Mouse (Mus musculus) liver, embryonic 13.5 days (tissue): Measurements from ENCODE around the gene Rasgrp4. TPM values are rescaled to one million over a fixed set of nuclear protein-coding genes. Genes with fewer than 3 reads are reported as not detected.
A peak's percentile ranks its signal among the peaks of the same experiment; 100 is the strongest.

ENCODE experiments used
- ATAC-seq: fragments of 200-750 bp; cut with Nextera tagmentation; 2 replicates; pipeline ENCODE4 v1.8.0; 2017; ENCODE audit warnings: low read depth, mild to moderate bottlenecking, moderate number of reproducible peaks, moderate library complexity
- DNase-seq: peaks from one replicate; pipeline ENCODE4 v3.0.0; 2022
- H3K27ac ChIP-seq: fragments of 300-500 bp; sonication (generic); 2 replicates; pipeline ENCODE4 v1.5.1; 2015; ENCODE audit warnings: moderate library complexity, mild to moderate bottlenecking, inconsistent platforms
- H3K27me3 ChIP-seq: fragments of 300-500 bp; sonication (generic); 2 replicates; pipeline ENCODE4 v1.6.1; 2015; ENCODE audit warnings: mild to moderate bottlenecking, inconsistent platforms
- H3K36me3 ChIP-seq: fragments of 300-500 bp; sonication (generic); 2 replicates; pipeline ENCODE4 v1.6.1; 2015; ENCODE audit warnings: mild to moderate bottlenecking, inconsistent platforms
- H3K4me1 ChIP-seq: fragments of 300-500 bp; sonication (generic); replicated peaks from 2 replicates; pipeline ENCODE4 v1.6.1; 2015; ENCODE audit warnings: inconsistent platforms
- H3K4me2 ChIP-seq: fragments of 300-500 bp; sonication (generic); 2 replicates; pipeline ENCODE4 v1.6.1; 2015; ENCODE audit warnings: inconsistent platforms, mild to moderate bottlenecking, moderate library complexity
- H3K4me3 ChIP-seq: fragments of 300-500 bp; sonication (generic); replicated peaks from 2 replicates; pipeline ENCODE4 v1.5.1; 2015; ENCODE audit warnings: mild to moderate bottlenecking, inconsistent platforms
- H3K9ac ChIP-seq: fragments of 300-500 bp; sonication (generic); 2 replicates; pipeline ENCODE4 v1.6.1; 2015; ENCODE audit warnings: mild to moderate bottlenecking, inconsistent platforms
- H3K9me3 ChIP-seq: fragments of 300-500 bp; sonication (generic); replicated peaks from 2 replicates; pipeline ENCODE4 v1.6.1; 2016; ENCODE audit warnings: inconsistent platforms
- WGBS: fragments of 180-500 bp; shearing (Covaris S2); methylation state at CpG from one replicate; pipeline ENCODE4 v1.1.7; 2015; ENCODE audit not compliant: insufficient replicate concordance; 5-methylcytosine and 5-hydroxymethylcytosine counted together
- polyA plus RNA-seq: library from polyadenylated mRNA; unstranded; fragments of >200 nt; fragmentation: Nextera tagmentation; extraction: Ambion mirVana; gene quantifications from 2 replicates; pipeline ENCODE4 v1.2.1, GENCODE M21; 2015

The Rasgrp4 gene
- polyA plus RNA-seq, 1 experiment from 2014 or later = 0.29 TPM

DNA sequence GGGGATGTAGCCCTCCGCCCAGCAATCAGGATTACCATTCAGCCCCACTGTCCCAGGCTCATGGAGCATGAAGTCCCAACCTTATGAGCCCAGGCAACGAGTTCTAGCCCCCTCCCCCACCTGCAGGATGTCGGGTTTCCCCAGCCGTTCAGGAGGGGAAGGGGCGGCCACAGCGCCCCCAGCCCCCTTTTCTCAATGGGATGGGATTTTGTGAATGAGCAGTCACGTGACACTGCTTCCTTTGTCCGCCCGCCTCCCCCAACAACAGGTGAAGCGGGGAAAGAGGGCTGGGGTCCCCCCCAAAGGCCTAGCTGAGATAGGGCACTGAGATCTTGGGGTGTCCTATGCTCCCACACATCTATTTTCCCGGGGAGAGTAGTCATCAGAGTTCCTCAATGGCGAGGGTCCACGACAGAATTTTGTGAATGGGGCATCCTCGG lies 34.2 kb downstream of the Rasgrp4 start:
- peak overlapping the region; percentile 13; the same call in 1 of the 2 replicates for H3K9ac ChIP-seq
- peaks cover 37% of the 10 kb centered on the region for H3K4me1 ChIP-seq
- DNase-seq (no peak), ATAC-seq (no peak)
- WGBS = 1% methylated on average over 14 of the region's 14 CpGs
- H3K27me3 ChIP-seq = peaks cover 79% of the 10 kb centered on the region
- peak overlapping the region; percentile 56 for H3K4me3 ChIP-seq
- no peak overlapping the region for H3K27ac ChIP-seq
- peaks cover 12% of the 10 kb centered on the region for H3K36me3 ChIP-seq
- no peaks in the 10 kb centered on the region for H3K9me3 ChIP-seq
- peak overlapping the region; percentile 74 for H3K4me2 ChIP-seq

DNA sequence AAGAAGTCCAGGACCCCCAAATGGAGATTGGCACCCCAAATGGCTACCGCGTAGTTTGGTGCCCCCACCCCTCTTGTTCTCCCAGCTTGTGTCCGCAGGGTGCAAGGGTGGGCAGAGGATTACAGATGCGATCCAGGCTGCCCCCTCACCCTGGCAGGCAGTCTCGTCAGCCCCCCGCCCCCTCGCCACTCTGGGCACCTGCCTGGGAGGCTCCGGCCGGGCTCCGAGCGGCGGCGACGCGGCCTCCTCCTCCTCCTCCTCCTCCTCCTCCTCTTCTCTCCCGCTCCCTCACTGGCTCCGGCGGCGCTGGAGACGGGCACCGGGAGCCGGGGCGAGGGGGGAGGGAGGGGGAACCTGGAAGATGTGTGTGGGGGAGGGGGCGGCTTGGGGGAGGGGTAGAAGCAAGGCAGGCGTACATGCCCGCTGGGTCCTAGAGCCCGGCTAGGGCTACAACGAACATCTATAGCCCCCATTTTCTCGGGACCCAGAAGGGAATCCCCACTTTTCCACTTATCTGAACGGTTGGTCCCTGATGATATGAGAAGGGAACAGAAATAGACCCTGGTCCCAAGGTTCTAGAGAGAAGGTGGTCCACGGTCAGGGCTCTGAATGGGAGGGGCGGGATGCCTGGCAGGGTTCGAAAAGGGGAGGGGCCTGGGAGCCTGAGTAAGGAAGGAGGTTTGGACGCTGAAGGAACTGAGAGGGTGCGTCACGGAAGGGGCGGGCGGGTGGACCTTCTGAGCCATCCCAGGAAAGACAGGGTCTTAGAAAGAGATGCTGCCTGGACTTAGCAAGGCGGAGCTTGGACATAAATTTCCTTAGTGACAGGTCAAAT lies 34.8 kb downstream of the Rasgrp4 start:
- 1% methylated on average over 33 of the region's 39 CpGs for WGBS
- DNase-seq (no peak), ATAC-seq (peak; percentile 38)
- Histone ChIP-seq H3K4me2 (peak overlapping the region; percentile 74), H3K27ac (no peak overlapping the region), H3K9ac (peak overlapping the region; percentile 13; the same call in 1 of the 2 replicates), H3K9me3 (no peaks in the 10 kb centered on the region), H3K4me1 (peaks cover 37% of the 10 kb centered on the region), H3K36me3 (peaks cover 18% of the 10 kb centered on the region), H3K27me3 (peaks cover 80% of the 10 kb centered on the region), H3K4me3 (peak overlapping the region; percentile 56)

DNA sequence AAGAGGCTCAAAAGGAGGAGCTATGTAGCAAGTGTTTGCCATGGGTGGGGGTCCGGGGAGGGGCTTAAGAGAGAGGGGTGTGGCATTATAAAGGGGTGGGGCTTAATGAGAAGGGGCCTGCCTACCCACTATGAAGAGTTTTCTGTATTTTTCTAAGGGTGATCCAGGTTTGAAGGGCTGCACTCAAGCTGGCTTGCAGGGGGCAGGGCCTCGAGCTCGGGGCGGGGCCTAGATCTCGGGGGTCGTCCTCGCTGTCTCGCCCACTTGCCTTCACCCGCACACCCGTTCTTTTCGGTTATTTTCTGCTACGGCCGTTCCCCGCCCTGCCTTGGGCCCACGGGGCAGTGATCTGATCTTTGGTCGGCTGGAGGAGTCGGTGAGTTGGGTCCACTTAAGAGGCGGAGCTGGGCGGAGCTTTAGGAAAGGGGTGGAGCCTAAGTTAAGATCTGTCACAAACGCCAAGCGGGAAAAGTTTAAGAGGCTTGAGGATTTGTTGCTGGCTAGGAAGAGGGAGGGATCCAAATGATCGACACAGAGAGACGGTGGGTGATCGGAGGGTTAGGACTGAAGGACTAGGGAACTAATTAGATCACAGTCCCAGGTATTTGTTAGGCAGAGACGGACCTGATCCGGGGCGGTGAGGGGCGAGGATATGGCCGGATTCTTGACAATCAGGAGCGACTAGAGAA lies 35.6 kb downstream of the Rasgrp4 start, which contains the start of the genes Ggn and Spred3:
Gene Ggn, plus strand, starts transcription at position 145 of the 689 bp plus-strand sequence.
Gene Spred3, minus strand, starts transcription at position 346 of the 689 bp plus-strand sequence.
- Histone ChIP-seq H3K4me3 (peak within 1 kb of the TSS; percentile 56), H3K9me3 (no peaks in the 10 kb centered on the region), H3K4me1 (peaks cover 37% of the 10 kb centered on the region), H3K4me2 (peak within 1 kb of the TSS; percentile 74), H3K36me3 (peaks cover 26% of the 10 kb centered on the region), H3K27me3 (peaks cover 79% of the 10 kb centered on the region), H3K9ac (peak within 1 kb of the TSS; percentile 54), H3K27ac (no peak within 1 kb of the TSS)
- DNase-seq = peak; percentile 63
- under 1% methylated on average over 30 of the region's 30 CpGs for WGBS
- peak; percentile 49 for ATAC-seq

DNA sequence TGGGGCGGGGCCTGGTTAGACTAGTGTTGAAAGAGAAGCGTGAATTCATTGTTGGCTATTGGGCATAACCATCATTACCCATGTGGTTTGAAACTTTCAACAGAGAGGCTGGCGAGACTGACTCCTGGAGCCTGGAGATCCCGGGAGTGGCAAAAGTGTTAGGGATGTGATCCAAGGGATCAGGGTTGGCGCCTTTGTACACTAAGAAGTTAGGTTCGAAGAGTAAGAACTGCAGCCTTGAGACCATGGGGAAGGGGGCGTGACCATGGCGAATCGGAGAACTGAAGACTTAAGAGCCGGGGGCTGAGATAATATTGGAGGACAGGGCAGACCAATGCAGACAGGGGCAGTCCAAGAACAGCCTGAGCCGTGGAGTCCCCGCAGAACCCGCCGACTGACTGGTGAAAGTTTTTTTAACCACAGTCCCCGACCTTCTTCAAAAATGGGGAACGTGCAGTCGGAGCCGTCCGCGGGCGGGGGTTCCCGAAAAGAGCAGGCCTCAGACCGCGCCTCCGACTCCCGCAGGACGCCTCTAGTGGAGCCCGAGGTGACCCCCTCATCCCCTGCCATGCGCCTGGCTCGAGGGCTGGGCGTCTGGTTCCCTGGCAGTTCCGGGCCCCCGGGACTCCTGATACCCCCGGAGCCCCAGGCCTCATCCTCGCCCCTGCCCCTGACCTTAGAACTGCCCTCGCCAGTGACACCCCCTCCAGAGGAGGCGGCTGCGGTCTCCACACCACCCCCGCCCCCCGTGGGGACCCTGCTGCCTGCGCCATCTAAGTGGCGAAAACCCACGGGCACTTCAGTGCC lies 36.3 kb downstream of the Rasgrp4 start:
- under 1% methylated on average over 43 of the region's 43 CpGs for WGBS
- DNase-seq (no peak), ATAC-seq (no peak)

DNA sequence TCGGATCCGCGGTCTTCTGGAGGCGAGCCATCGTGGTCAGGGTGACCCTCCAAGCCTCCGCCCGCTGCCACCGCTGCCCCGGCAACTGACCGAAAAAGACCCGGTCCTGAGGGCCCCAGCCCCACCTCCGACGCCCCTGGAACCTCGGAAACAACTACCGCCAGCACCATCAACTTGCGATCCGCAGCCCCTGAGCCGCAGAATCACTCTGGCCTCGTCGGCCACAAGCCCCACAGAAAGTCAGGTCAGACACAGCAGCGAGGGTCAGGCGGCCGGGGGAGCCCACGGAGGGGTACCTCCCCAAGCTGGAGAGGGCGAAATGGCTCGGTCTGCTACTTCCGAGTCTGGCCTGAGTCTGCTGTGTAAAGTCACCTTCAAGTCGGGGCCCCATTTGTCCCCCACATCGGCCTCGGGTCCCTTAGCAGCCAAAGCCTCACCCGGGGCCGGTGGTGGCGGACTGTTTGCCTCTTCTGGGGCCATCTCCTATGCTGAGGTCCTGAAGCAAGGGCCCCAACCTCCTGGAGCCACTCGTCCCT lies 37.0 kb downstream of the Rasgrp4 start:
- Histone ChIP-seq H3K4me1 (peaks cover 37% of the 10 kb centered on the region), H3K4me2 (peak overlapping the region; percentile 74), H3K9me3 (no peaks in the 10 kb centered on the region), H3K36me3 (peaks cover 40% of the 10 kb centered on the region), H3K27me3 (peaks cover 71% of the 10 kb centered on the region), H3K9ac (peak overlapping the region; percentile 54; the same call in 1 of the 2 replicates), H3K4me3 (peak overlapping the region; percentile 56), H3K27ac (no peak overlapping the region)
- ATAC-seq (no peak), DNase-seq (no peak)
- WGBS = 7% methylated on average over 34 of the region's 34 CpGs

More for the DNA sequence above, 36.3 kb downstream of the Rasgrp4 start:
- Histone ChIP-seq H3K4me3 (peak overlapping the region; percentile 56), H3K27me3 (peaks cover 77% of the 10 kb centered on the region), H3K9ac (peak overlapping the region; percentile 54), H3K27ac (no peak overlapping the region), H3K36me3 (peaks cover 33% of the 10 kb centered on the region), H3K4me1 (peaks cover 37% of the 10 kb centered on the region), H3K4me2 (peak overlapping the region; percentile 74), H3K9me3 (no peaks in the 10 kb centered on the region)

DNA sequence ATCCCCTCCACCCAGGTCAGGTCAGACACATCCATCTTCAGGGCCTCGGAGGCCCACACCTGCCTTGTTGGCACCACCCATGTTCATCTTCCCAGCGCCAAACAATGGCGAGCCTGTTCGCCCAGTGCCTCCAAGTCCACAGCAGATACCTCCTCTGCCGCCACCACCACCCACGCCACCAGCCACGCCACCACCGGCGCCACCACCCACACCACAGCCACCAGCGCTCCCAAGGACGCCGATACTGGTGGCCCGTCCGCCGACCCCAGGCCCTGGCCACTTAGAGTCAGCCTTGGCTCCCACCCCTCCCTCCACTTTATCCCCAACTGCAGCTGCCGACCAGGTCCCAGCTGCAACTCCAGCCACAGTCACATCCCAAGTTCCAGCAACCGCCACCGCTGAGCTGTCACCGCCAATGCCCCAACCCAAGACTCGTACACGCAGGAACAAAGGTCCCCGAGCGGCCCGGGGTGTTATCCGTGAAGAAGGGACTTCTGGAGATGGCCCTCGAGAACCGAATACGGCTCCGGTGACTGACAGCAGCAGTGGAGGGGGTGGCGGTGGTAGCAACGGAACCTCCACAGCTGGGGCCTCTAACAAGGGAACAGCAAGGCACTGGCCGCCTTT lies 37.9 kb downstream of the Rasgrp4 start:
- peaks cover 64% of the 10 kb centered on the region for H3K27me3 ChIP-seq

DNA sequence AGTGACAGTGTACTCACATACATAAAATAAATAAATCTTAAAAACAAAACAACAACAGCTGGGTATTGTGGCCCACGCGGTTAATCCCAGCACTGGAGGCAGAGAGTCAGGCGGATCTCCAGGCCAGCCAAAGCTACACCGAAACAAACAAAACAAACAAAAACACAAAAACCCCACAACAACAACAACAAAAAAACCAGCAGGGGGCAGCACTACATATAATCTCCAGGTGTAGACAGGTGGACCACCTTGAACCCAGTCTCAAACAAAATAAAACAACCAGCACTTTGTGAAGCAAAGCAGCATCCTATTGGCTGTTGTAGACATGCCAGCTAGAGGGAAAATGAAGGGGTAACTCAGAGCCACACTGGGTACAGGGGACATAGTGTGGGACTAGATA lies 43.5 kb downstream of the Rasgrp4 start:
- H3K27me3 ChIP-seq = peaks cover 8% of the 10 kb centered on the region
- peak overlapping the region; percentile 85; the same call in 1 of the 2 replicates for H3K4me3 ChIP-seq
- DNase-seq (no peak), ATAC-seq (no peak)
- H3K4me1 ChIP-seq = peaks cover 28% of the 10 kb centered on the region
- peaks cover 49% of the 10 kb centered on the region for H3K36me3 ChIP-seq
- H3K9ac ChIP-seq = no peak overlapping the region
- no peak overlapping the region for H3K27ac ChIP-seq
- 91% methylated on average over 4 of the region's 4 CpGs for WGBS
- no peak overlapping the region; the same call in 1 of the 2 replicates for H3K4me2 ChIP-seq
- H3K9me3 ChIP-seq = no peaks in the 10 kb centered on the region

More for the DNA sequence above, 37.9 kb downstream of the Rasgrp4 start:
- WGBS = 54% methylated on average over 32 of the region's 32 CpGs
- no peak overlapping the region for H3K4me3 ChIP-seq
- DNase-seq (no peak), ATAC-seq (no peak)
- H3K4me2 ChIP-seq = peak overlapping the region; percentile 74; the same call in 1 of the 2 replicates
- peaks cover 37% of the 10 kb centered on the region for H3K4me1 ChIP-seq
- no peaks in the 10 kb centered on the region for H3K9me3 ChIP-seq
- no peak overlapping the region for H3K9ac ChIP-seq
- no peak overlapping the region for H3K27ac ChIP-seq
- peaks cover 45% of the 10 kb centered on the region for H3K36me3 ChIP-seq

DNA sequence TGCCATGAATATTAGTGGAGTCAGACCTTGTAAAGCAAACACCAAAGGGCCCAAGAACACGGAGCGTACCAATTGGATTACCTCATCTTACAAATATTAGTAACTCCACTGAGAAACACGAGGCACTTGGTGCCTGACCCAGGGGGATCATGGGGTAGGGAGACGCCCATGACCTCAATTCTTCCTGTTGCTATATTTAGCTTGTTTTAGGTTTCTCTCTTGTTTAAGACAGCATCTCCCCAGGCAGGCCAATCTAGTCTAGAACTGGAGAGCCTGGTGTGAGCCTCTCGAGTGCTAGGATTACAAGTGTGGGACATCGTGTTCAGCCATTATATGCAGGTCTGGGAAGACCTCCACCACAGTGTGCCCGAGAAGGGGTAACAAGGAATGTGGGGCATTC lies 44.7 kb downstream of the Rasgrp4 start:
- Histone ChIP-seq H3K27me3 (no peaks in the 10 kb centered on the region), H3K4me3 (peak overlapping the region; percentile 85), H3K4me2 (peak overlapping the region; percentile 91), H3K27ac (peak overlapping the region; percentile 59; the same call in 1 of the 2 replicates), H3K9me3 (no peaks in the 10 kb centered on the region), H3K36me3 (peaks cover 37% of the 10 kb centered on the region), H3K4me1 (peaks cover 28% of the 10 kb centered on the region), H3K9ac (peak overlapping the region; percentile 87)
- no peak for ATAC-seq
- 14% methylated on average over 7 of the region's 7 CpGs for WGBS
- DNase-seq = no peak

DNA sequence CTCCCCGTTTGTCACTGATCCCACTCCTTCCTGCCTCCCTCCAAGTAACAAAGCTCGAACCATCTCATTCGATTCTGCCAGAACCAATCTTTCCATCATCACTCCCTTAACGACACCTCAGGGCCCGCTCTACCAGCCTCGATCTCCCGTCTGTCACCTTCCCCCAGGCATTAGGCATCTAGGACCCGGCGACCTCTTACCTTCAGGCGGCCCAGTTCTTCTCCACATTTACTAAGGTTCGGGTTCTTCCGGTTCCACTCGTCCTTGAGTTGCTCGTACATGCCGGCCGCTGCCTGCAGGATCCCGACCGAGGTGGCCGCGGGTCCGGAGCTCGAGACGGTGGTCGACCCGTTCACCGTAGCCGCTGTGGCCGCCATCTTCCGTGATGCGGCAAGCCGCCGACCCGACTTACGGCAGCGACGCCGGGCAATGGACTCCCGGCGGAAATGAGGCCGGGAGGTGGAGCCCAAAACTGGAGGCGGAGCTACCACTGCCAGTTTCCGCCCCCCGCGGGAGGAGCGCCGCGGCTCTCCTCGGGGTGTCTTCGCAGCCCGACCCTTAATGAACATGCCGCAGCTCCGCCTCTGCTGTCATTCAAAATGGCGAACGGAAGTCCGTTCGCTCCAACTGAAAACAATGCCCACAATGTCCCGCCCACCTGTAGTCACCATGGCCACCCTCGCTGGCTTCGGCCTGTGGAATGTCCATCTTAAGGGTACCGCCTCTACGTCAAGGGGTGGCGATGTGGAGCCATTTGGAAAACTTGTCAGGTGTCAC lies 45.6 kb downstream of the Rasgrp4 start, which contains the start of gene Psmd8:
Gene Psmd8, minus strand, starts transcription at position 625 of the 777 bp plus-strand sequence.
- Histone ChIP-seq H3K4me3 (peak within 1 kb of the TSS; percentile 85), H3K9ac (peak within 1 kb of the TSS; percentile 87), H3K27ac (peak within 1 kb of the TSS; percentile 59), H3K4me1 (peaks cover 28% of the 10 kb centered on the region), H3K9me3 (no peaks in the 10 kb centered on the region), H3K36me3 (peaks cover 28% of the 10 kb centered on the region), H3K27me3 (no peaks in the 10 kb centered on the region), H3K4me2 (peak within 1 kb of the TSS; percentile 91)
- ATAC-seq (peak; percentile 93), DNase-seq (peak; percentile 95)
- under 1% methylated on average over 62 of the region's 62 CpGs for WGBS
